Mouse (Mus musculus) gastrocnemius, postnatal 10 days (tissue): ENCODE measurements at regions not wholly inside any gene's neighbourhood (a gene's known extent, or its start where the extent isn't known, plus 50 kb on each side); places are given as distances from the start of the nearest gene placed in this dataset.

Source experiments
- DNase-seq: peaks from one replicate; pipeline ENCODE4 v3.0.0; 2021; ENCODE audit warnings: mixed read lengths

DNA sequence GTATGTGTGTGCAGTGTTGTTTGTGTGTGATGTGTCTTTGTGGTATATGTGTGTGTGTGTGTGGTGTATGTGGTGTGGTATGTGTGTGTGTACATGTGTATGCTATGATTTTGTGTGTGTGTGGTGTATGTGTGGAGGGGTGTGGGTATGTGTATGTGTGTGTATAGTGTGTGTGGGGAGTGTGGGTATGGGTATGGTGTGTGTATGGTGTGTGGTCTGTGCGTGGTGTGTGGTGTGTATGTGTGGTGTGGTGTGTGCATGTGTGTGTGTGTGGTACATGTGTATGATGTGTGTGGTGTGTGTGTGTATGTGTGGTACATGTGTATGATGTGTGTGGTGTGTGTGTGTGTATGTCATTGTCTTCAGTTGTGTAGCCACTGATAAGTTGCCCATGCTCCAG, 247.8 kb upstream of the Sp4 start:
- DNase-seq: no peak

DNA sequence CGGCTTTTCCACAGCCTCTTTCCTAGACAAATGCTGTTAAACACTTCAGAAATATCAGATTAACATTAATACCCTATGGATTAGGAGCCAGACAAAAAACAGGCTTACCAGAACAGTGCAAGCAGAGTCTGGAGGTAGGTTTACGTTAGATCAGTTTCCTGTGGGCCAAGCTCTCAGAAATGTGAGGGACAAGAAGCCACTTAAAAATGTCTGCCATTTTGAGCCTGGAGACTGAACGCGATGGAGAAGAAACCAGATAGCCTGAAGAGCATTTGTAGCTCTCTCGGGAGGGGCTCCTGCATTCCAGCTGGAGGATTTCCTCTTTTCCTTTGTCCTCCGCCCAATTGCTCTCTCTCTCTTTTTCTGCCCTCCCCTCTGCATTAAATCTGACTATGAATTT, 239.1 kb upstream of the Sp4 start:
- DNase-seq: no peak

DNA sequence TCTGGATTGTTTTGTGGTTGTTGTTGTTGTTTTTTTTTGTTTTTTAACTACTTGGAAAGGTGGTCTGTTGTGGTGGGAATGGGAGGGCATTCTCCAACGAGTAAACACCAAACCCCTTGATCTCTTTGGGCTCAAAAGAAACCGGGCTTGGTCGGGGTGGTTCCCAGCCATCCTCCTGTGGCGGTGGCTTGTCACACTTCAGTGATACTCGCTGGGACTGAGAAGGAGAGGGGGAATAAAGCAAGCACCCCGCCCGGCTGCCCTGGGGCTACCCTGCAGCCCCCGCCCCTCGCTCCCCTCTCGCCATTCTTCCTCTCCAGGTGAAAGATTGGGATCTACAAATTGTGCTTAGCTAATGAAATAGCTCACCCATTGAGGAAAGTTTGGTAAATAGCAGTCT, 229.3 kb upstream of the Sp4 start:
- DNase-seq: no peak

DNA sequence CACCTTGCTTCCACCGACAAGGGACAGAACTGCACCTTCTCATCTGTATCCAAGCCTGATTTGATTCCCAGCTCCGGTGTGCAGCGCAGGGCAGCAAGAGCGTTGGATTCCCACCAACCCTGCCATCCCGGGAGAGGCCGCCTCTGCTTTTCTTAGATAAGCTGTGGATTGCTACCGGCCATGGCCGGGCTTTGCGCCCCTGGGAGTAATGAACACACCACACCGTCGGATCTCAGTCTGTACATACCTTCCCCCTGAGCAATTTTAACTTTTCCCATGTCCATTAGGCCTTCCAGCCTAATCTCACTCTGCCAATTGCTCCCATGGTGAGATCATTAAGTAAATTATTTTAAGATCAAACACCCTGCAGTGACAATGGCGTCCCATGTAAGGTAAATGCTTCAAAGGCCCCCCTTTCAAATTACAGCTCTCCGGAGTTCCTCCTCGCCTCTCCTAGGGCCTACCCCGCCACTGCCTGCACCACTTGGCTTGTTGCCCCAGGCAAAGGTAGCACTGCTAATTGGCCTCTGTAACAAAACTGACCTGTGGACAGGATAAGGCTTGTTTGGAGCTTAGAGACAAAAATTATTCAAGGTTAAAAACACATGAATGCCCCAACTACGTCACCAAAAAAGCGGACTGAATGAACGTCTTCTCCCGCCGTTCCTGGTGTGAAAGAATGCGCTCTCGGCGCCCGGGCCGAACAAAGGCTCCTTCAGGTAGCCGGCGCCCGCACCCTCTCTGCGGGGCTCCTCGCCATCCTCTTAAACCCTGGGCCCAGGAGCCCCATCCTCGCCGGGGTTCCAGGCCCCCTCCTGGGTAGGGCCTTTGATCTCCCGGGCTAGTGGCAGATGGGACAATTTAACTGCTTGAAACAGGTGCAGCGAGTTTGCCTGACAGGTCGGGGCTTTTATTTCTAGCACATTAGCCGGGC, 228.5 kb upstream of the Sp4 start:
- no peak for DNase-seq

GRCm38 (mm10) chr12:118521770-118522169, 220.5 kb upstream of the Sp4 start:
- DNase-seq: no peak

DNA sequence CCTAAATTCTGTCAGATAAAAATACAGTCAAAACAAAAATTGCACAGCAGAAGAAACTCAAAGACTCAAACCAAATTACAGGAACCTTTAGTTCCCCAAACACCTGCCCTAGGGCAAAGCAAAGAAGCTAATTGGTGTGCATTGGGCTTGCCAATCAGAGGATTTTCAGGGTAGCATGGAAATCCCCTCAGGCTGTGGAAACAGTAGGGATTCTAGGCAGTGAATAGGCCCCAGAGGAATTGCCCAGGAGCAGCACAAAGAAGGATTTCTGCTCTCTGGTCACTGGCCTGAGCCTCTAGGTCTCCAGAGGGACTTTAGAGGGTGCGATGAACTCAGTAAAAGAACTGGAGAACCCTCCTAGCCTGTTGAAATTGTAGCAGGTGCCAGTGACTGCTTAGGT, 220.1 kb upstream of the Sp4 start:
- DNase-seq: no peak

DNA sequence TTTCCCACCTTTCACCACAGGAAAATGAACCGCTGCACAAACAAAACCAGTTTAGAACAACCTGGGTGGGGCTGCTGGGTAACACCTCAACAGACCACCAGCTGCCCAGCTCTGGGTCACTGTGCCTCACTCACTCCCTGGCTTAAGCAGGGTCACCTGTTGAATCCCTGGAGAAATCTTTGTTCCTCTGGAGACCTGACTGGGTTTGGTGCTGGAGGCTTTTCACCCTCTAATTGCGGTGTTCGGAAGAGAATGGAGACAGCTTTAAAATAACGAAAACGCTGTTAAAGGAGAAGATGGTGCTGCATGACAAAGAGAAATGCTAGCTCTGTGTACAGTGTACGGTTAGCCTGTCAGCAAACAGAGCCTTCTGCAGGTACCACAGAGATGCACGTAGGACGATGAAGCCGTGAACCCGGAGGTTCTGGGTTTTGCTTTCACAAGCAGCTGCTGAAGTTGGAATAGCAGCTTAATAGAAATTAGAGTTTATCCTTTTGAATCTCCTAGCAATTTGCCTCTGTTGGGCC, 218.6 kb upstream of the Sp4 start:
- DNase-seq: no peak

- no peak for DNase-seq
These were observed 209.7 kb upstream of the Sp4 start for GRCm38 (mm10) chr12:118510989-118511388.

DNA sequence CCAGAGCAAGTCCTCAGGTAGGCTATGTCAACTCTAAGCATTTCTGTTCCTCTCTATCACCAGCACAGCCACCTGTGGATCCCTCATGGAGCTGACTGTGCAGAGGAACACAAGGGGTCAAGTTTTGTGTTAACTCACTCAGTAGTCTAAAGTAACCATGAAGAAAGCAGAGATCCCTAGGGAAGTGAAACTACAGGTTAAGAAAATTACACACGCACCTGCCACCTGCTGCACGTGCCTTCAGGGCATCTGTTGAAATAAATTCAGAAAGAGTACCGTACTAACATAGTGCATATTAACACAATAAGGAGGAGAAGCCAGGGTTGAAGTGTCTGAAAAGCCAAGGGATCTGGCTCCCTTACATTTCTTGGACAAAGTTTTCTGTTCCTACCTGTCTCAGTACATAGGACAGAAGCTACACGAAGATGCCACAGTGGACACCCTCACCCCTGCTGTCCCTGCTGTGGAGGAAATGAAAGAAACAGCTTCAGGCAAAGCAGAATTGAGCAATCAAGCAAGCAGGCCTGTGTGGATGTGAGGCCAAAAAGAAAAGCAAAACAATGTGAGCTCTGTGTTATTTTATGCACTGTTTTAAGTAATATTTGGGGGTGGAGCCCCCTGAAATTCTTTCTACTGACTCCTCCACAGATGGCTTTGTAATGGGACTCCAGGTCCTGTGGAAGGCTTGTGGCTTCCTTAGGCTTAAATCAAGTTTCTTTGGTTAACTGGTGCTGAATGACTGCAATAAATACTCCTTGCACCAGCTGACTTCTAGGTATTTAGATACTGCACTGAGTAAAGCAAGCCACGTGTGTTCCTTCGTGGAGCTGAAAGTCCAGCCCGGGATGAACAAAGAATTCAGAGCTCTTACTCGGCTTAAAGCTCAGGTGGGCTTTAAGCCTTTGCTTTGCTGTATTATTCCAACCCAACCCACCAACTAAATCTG, 208.0 kb upstream of the Sp4 start:
- no peak for DNase-seq

DNA sequence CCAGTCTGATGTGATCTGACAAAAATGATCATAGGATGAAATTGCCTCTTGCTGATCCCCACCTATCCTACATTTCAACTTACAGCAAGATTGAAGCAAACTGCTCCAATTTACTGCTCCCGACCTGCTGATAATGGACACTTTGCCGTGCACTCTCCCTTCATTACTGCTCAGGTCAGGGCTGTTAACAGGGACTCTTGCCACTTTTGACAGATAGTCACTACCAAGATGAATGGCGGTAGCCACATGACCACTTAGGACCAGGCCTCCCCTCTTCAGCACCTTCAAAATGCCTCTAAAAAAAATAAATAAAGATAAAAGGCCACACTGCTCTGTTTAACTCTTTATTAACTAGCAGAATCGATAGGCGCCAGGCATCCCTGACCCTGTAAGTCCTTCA, 199.2 kb upstream of the Sp4 start:
- DNase-seq: no peak

GRCm38 (mm10) chr12:118488038-118488437, 186.8 kb upstream of the Sp4 start:
- DNase-seq: no peak

- no peak for DNase-seq
These were observed 185.2 kb upstream of the Sp4 start for GRCm38 (mm10) chr12:118486434-118486833.

DNA sequence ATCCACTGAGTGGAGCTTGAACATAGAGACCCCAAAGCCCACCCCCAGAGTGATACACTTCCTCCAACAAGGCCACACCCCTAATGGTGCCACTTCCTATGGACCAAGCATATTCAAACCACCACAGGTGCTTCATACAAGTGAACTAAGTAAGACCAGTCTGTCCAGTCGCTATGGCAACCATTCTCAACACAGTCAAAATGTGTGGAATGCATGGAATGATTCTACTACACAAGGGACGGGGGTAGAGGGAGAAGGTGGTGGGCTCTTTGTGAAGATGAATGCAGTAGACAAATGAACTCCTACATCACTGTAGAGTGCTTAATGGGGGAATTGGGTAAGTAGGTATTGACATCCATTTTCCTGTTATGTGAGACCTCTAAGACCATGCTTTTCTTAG, 180.1 kb upstream of the Sp4 start:
- no peak for DNase-seq

DNA sequence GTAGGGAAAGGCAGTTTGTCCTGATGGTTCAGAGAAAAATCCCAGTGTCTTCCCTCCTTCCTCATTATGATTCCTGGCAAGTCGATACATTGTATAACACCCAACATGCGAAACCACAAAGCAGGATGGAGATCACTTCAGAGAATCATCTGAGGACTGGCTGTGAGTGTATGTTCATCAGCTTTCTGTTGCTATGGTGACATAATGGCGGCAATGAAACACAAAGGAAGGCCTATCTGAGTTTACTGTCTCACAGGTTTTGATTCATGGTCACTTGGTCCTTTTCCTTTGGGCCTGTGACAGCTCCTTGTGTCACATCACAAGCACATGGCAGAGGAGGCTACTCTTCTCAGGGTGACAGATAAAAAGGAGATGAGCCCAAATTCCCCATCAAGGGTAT, 173.5 kb upstream of the Sp4 start:
- DNase-seq: no peak

GRCm38 (mm10) chr12:118466837-118467236, 165.6 kb upstream of the Sp4 start:
- no peak for DNase-seq

- peak; percentile 62 for DNase-seq
These were observed 156.5 kb upstream of the Sp4 start for GRCm38 (mm10) chr12:118457493-118458408.

- DNase-seq: no peak
These were observed 154.4 kb upstream of the Sp4 start for GRCm38 (mm10) chr12:118455609-118456008.

- no peak for DNase-seq
These were observed 138.4 kb upstream of the Sp4 start for GRCm38 (mm10) chr12:118439626-118440025.

- no peak for DNase-seq
These were observed 137.6 kb upstream of the Sp4 start for GRCm38 (mm10) chr12:118438882-118439281.

GRCm38 (mm10) chr12:118432703-118433102, 131.5 kb upstream of the Sp4 start:
- no peak for DNase-seq

GRCm38 (mm10) chr12:118428384-118428783, 127.1 kb upstream of the Sp4 start:
- DNase-seq: no peak

- DNase-seq: no peak
These were observed 114.7 kb upstream of the Sp4 start for GRCm38 (mm10) chr12:118415956-118416355.
